Mouse (Mus musculus): ENCODE data around the gene Sept7.
"Not testable (repeated sequence)": the region's sequence is repeated elsewhere in the genome, so short reads cannot be mapped to it uniquely, and the experiment has no call there.

GRCm38 (mm10) chr9:25319676-25320075 is 67.4 kb downstream of the Sept7 start:
- not testable (repeated sequence) for TF ChIP-seq CTCF, EP300 (IDR thresholded peaks at IDR 0.05; ENCODE audit: low read depth)

Data from heart, postnatal 0 days (tissue).